Mouse (Mus musculus): ENCODE measurements around the gene Sphk2. TPM values are rescaled to one million over a fixed set of nuclear protein-coding genes. Genes with fewer than 3 reads are reported as not detected.

Gene Sphk2
- polyA plus RNA-seq, 1 experiment from 2014 or later, result 14.9 TPM

DNA sequence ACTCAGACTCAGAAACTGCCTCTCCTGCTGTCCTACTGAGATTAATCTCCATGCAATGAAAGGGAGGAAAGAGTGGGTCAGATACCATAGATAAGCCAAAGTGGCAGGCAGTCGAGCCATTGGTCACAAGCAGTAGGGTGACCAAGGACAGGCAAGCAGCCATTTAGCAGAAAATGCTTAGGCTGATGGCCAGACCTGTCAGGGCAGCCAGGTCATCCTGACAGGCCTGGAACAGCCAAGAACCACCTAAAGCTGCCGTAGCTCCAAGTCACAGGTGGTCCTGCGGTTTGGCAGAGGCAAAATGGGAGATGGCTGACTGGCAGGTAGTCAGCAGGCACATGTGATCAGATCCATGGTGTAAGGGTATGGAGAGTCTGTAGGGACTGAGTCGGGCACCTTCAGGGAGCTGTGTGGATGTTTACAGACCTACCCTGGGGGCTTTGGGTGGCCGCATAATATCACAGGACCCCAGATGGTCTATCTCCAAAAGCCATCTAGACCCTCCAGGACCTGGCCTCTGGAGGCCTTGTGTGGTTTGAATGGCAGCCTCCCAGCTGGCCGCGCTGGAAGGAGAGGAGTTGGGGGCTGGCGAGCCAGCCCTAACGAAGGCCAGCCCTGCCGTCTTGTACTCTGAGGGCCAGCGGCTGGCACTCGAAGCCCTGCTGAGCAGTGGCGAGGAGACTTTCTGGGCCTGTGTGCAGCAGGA is 4.0 kb upstream of the Sphk2 start:
- Histone ChIP-seq H3K36me3 (ENCODE audit: control insufficient read depth, insufficient read depth, low read length) (peaks cover 32% of the 10 kb centered on the region), H3K27me3 (ENCODE audit: control insufficient read depth, insufficient read depth, low read length) (no peaks in the 10 kb centered on the region), H3K9ac (ENCODE audit: low read length) (no peak overlapping the region), H3K9me3 (ENCODE audit: control insufficient read depth, low read length) (no peaks in the 10 kb centered on the region), H3K27ac (ENCODE audit: low read depth, low read length) (no peak overlapping the region), H3K4me1 (ENCODE audit: control insufficient read depth, insufficient read depth, low read length) (peaks cover 19% of the 10 kb centered on the region), H3K4me2 (no peak overlapping the region), H3K4me3 (ENCODE audit: low read depth, low read length) (no peak overlapping the region)
- no peak for DNase-seq (ENCODE audit: low spot score, missing footprints)
- 79% methylated on average over 13 of the region's 13 CpGs for WGBS
- no peak for ATAC-seq (ENCODE audit: low FRiP score)

DNA sequence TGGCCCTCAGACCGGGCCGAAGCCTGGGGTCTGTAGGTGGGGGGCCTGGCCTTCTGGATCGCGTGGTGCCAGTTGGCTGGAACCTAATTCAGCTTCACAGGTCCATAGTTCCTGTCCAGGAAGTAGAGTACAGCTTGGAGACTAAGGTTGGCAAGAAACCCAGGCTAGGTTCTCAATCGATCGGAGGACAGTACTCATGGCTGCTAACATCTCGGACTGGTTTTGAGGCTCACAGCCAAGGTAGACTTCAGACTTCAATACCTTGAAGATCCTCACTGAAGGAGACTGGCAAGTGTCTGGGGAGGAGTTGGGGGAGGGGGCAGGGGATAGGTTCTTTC is 3.4 kb upstream of the Sphk2 start:
- ATAC-seq (ENCODE audit: low FRiP score), result no peak
- Histone ChIP-seq H3K9ac (ENCODE audit: low read length) (no peak overlapping the region), H3K4me1 (ENCODE audit: control insufficient read depth, insufficient read depth, low read length) (peaks cover 24% of the 10 kb centered on the region), H3K27me3 (ENCODE audit: control insufficient read depth, insufficient read depth, low read length) (no peaks in the 10 kb centered on the region), H3K27ac (ENCODE audit: low read depth, low read length) (no peak overlapping the region), H3K36me3 (ENCODE audit: control insufficient read depth, insufficient read depth, low read length) (peaks cover 31% of the 10 kb centered on the region), H3K4me3 (ENCODE audit: low read depth, low read length) (no peak overlapping the region), H3K9me3 (ENCODE audit: control insufficient read depth, low read length) (no peaks in the 10 kb centered on the region), H3K4me2 (no peak overlapping the region)
- WGBS, result 89% methylated on average over 7 of the region's 7 CpGs
- peak; percentile 81 for DNase-seq (ENCODE audit: low spot score, missing footprints)

DNA sequence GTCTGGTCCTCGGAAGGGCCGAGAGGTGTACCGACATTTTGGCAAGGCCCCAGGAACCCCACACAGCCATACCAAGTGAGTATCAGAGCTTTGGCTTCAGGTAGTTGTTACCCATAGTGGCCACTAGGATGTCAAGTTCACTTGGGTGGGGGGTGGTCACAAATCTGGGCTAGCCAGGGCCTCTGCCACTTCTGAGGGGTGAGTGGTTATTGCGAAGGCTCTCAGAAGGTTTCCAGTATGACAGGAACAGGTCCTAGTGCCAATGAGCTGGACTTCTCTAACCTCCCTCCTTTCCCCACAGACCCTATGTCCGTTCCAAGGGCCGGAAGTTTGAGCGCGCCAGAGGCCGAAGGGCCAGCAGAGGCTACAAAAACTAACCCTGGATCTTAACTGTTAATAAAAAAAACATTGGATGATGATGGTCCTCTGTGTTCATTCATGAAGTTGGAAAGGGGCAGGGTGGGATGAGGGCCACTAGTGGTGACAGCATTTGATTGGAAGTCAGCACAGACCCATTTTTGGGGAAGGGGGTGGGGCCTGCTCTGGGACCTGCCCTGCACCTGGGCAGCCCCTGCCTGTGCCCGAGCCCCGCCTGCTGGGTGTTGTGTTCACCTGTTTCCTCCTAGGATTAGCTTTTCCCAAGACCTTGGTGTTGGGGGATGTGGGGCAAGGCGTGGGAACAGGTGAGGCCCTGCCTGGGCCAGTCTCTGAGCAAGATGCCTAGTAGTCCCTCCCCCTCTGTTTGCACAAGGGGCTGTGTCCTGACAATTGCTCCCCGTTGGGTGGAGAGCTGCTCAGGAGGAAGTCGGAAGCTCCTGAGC is 2.8 kb upstream of the Sphk2 start, which contains the start of gene Fam83e:
TSS of gene Fam83e (plus strand) at position 800 of the 821 bp plus-strand sequence.
- peaks cover 25% of the 10 kb centered on the region for H3K36me3 ChIP-seq (ENCODE audit: control insufficient read depth, insufficient read depth, low read length)
- no peaks in the 10 kb centered on the region for H3K27me3 ChIP-seq (ENCODE audit: control insufficient read depth, insufficient read depth, low read length)
- ATAC-seq (ENCODE audit: low FRiP score) (no peak), DNase-seq (ENCODE audit: low spot score, missing footprints) (peak; percentile 81)
- H3K9me3 ChIP-seq (ENCODE audit: control insufficient read depth, low read length), result no peaks in the 10 kb centered on the region
- H3K4me1 ChIP-seq (ENCODE audit: control insufficient read depth, insufficient read depth, low read length), result peaks cover 30% of the 10 kb centered on the region
- no peak within 1 kb of the TSS for H3K9ac ChIP-seq (ENCODE audit: low read length)
- WGBS, result 82% methylated on average over 14 of the region's 14 CpGs
- H3K4me2 ChIP-seq, result no peak within 1 kb of the TSS
- H3K4me3 ChIP-seq (ENCODE audit: low read depth, low read length), result no peak within 1 kb of the TSS
- H3K27ac ChIP-seq (ENCODE audit: low read depth, low read length), result no peak within 1 kb of the TSS

DNA sequence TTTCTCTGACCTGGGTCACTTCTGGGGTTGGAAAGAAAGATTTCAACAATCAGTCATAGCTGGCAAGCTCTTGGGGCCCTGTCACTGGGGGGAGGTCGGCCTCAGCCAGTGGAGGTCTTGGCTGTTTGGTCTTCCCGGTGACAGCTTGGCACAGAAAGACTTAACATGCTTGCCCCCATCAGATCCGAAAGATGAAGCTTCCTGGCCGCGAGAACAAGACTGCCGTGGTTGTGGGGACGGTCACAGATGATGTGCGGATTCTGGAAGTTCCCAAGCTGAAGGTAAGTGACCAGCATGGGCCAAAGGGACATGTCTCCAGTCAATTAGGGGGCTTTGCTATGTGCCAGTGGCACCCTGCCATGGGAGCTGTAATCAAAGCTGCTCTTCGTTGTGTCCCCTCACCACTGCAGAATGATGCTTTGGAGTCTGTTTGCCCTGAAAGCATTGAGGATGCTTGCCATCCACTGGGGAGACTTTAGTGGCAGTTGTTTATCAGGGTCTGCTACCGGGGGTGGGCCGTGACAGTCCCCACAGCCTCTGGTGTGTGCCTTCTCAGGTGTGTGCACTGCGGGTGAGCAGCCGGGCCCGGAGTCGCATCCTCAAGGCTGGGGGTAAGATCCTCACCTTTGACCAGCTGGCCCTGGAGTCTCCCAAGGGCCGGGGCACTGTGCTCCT is 2.1 kb upstream of the Sphk2 start:
- WGBS, result 94% methylated on average over 15 of the region's 16 CpGs
- Histone ChIP-seq H3K27ac (ENCODE audit: low read depth, low read length) (no peak overlapping the region), H3K36me3 (ENCODE audit: control insufficient read depth, insufficient read depth, low read length) (peaks cover 25% of the 10 kb centered on the region), H3K4me2 (no peak overlapping the region; the same call in 1 of the 2 replicates), H3K9me3 (ENCODE audit: control insufficient read depth, low read length) (no peaks in the 10 kb centered on the region), H3K4me1 (ENCODE audit: control insufficient read depth, insufficient read depth, low read length) (peaks cover 33% of the 10 kb centered on the region), H3K27me3 (ENCODE audit: control insufficient read depth, insufficient read depth, low read length) (no peaks in the 10 kb centered on the region), H3K4me3 (ENCODE audit: low read depth, low read length) (no peak overlapping the region), H3K9ac (ENCODE audit: low read length) (no peak overlapping the region)
- ATAC-seq (ENCODE audit: low FRiP score), result no peak
- peak; percentile 82 for DNase-seq (ENCODE audit: low spot score, missing footprints)

DNA sequence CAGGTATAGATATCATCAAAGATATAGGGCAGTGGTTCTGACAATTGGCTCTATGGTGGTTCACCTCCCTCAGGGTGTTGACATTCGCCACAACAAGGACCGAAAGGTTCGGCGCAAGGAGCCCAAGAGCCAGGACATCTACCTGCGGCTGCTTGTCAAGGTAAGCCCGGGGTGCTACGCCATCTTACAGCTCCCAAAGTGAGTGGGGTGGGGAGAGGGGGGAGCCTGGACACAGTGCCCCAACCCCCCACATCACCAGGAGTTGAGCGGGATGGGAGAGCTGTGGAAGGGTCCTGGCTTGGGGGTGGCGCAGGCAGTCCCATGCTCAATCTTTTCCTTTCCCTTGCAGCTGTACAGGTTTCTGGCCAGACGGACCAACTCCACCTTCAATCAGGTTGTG is 1.4 kb upstream of the Sphk2 start:
- Histone ChIP-seq H3K27me3 (ENCODE audit: control insufficient read depth, insufficient read depth, low read length) (no peaks in the 10 kb centered on the region), H3K36me3 (ENCODE audit: control insufficient read depth, insufficient read depth, low read length) (peaks cover 21% of the 10 kb centered on the region), H3K9ac (ENCODE audit: low read length) (peak overlapping the region; percentile 93), H3K4me2 (peak overlapping the region; percentile 70), H3K4me1 (ENCODE audit: control insufficient read depth, insufficient read depth, low read length) (peaks cover 39% of the 10 kb centered on the region), H3K9me3 (ENCODE audit: control insufficient read depth, low read length) (no peaks in the 10 kb centered on the region), H3K4me3 (ENCODE audit: low read depth, low read length) (peak overlapping the region; percentile 93), H3K27ac (ENCODE audit: low read depth, low read length) (no peak overlapping the region)
- DNase-seq (ENCODE audit: low spot score, missing footprints) (peak; percentile 80), ATAC-seq (ENCODE audit: low FRiP score) (no peak)
- 84% methylated on average over 10 of the region's 10 CpGs for WGBS

DNA sequence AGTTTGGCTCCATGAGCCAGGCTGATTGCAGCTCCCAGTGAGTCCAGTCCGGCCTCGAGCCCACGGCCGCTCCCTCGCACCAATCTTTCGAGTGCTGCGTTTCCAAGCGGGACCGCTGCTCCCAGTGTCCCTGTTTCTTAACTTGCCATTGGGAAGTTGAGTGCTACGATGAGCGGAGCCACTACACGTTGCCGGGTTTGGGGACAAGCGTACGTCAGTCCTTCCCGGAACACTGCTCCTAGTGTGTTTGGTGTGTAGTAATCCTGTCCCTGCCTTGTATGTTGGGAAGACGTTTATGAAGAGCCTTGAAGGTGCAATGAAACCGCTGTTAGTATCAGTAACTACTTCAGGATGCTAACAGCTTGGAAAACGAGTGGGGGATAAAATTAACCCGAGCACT is 529 bp upstream of the Sphk2 start:
- Histone ChIP-seq H3K4me1 (ENCODE audit: control insufficient read depth, insufficient read depth, low read length) (peaks cover 41% of the 10 kb centered on the region), H3K9ac (ENCODE audit: low read length) (peak overlapping the region; percentile 93), H3K27me3 (ENCODE audit: control insufficient read depth, insufficient read depth, low read length) (no peaks in the 10 kb centered on the region), H3K4me2 (peak overlapping the region; percentile 70), H3K4me3 (ENCODE audit: low read depth, low read length) (peak overlapping the region; percentile 93), H3K27ac (ENCODE audit: low read depth, low read length) (peak overlapping the region; percentile 80), H3K36me3 (ENCODE audit: control insufficient read depth, insufficient read depth, low read length) (peaks cover 17% of the 10 kb centered on the region), H3K9me3 (ENCODE audit: control insufficient read depth, low read length) (no peaks in the 10 kb centered on the region)
- WGBS, result under 1% methylated on average over 20 of the region's 20 CpGs
- ATAC-seq (ENCODE audit: low FRiP score), result no peak
- DNase-seq (ENCODE audit: low spot score, missing footprints), result no peak

DNA sequence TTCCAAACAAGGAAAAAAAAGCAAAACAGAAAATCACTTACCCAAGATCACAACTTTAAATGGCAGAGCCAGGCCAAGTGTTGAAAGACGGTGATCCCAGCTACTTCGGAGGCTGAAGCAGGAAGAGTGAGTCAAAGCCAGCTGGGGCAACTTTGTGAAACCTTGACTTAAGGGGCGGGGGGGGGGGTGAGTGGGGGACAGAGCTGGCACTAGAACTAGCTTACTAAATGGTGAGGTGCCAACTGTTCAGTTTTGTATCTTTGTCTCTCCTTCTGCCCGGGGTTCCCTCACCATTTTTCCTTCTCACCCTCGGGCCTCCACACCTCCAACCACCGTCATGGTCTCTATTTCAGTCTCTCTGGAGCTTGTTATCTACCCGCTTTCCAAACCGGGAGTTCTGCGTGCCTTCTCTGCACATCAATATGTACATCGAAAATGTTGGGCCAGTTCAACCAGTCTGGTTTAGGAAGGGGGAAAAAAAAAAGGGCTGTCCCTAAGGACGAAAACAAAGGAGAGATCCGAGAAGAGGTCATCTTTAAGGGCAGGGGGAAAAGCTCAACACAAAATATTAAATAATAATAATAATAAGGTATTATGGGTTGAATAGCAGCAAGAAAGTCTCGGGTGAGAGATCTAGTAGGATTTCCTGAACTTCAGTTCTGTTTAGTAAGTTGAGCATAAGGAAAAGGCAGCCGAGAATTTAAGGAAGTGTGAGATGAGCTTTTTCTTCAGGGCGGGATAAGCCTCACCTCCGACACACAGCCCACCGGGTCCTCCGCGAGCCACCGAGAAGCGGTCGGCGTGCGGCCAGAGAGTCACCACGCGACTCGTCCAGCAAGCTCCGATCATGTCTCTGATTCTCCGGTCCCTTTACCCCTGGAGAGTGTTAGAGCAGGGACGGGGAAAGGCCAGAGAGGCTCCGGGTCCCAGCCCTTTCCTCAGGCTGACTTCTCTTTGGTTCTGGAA is 567 bp downstream of the Sphk2 start:
- 12% methylated on average over 31 of the region's 31 CpGs for WGBS
- DNase-seq (ENCODE audit: low spot score, missing footprints) (peak; percentile 84), ATAC-seq (ENCODE audit: low FRiP score) (peak; percentile 46)
- Histone ChIP-seq H3K4me1 (ENCODE audit: control insufficient read depth, insufficient read depth, low read length) (peaks cover 41% of the 10 kb centered on the region), H3K9me3 (ENCODE audit: control insufficient read depth, low read length) (no peaks in the 10 kb centered on the region), H3K9ac (ENCODE audit: low read length) (peak overlapping the region; percentile 86), H3K27ac (ENCODE audit: low read depth, low read length) (peak overlapping the region; percentile 74), H3K36me3 (ENCODE audit: control insufficient read depth, insufficient read depth, low read length) (peaks cover 26% of the 10 kb centered on the region), H3K27me3 (ENCODE audit: control insufficient read depth, insufficient read depth, low read length) (no peaks in the 10 kb centered on the region), H3K4me3 (ENCODE audit: low read depth, low read length) (peak overlapping the region; percentile 93), H3K4me2 (peak overlapping the region; percentile 72)

DNA sequence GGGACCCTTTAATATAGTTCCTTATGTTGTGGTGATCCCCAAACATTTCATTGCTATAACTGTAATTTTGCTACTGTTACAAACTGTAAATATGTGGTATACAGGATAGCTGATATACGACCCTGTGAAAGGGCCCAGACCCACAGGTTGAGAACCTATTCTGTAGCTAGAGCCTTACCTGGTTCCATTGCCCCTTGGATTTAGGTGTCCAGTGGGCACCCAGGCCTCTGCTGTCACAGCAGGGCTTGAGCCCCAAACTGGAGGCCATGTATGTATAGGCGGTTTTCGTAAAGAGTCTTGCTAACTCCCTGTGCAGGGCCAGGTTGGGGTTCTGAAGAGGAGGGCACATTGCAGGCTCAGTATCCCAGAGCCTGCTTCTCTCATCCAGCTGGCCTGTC is 1.3 kb downstream of the Sphk2 start:
- H3K4me3 ChIP-seq (ENCODE audit: low read depth, low read length), result peak overlapping the region; percentile 17
- H3K9me3 ChIP-seq (ENCODE audit: control insufficient read depth, low read length), result no peaks in the 10 kb centered on the region
- peaks cover 41% of the 10 kb centered on the region for H3K4me1 ChIP-seq (ENCODE audit: control insufficient read depth, insufficient read depth, low read length)
- DNase-seq (ENCODE audit: low spot score, missing footprints) (no peak), ATAC-seq (ENCODE audit: low FRiP score) (no peak)
- H3K4me2 ChIP-seq, result peak overlapping the region; percentile 24; the same call in 1 of the 2 replicates
- 90% methylated on average over 3 of the region's 3 CpGs for WGBS
- H3K27me3 ChIP-seq (ENCODE audit: control insufficient read depth, insufficient read depth, low read length), result no peaks in the 10 kb centered on the region
- no peak overlapping the region for H3K27ac ChIP-seq (ENCODE audit: low read depth, low read length)
- H3K36me3 ChIP-seq (ENCODE audit: control insufficient read depth, insufficient read depth, low read length), result peaks cover 27% of the 10 kb centered on the region
- peak overlapping the region; percentile 12; the same call in 1 of the 2 replicates for H3K9ac ChIP-seq (ENCODE audit: low read length)
